Mouse (Mus musculus): ENCODE data around the gene Tut1. TPM values are rescaled to one million over a fixed set of nuclear protein-coding genes. Genes with fewer than 3 reads are reported as not detected.

Gene Tut1
- polyA plus RNA-seq, 1 experiment from 2014 or later: 28.4 TPM

GRCm38 (mm10) chr19:8941136-8941514, 12.5 kb upstream of the Tut1 start:
- Histone ChIP-seq H3K9me3 (ENCODE audit: control insufficient read depth, low read length) (no peaks in the 10 kb centered on the region), H3K27ac (ENCODE audit: low read depth, low read length) (peak overlapping the region; percentile 67), H3K27me3 (ENCODE audit: control insufficient read depth, insufficient read depth, low read length) (no peaks in the 10 kb centered on the region), H3K4me2 (peak overlapping the region; percentile 73), H3K9ac (ENCODE audit: low read length) (peak overlapping the region; percentile 95), H3K36me3 (ENCODE audit: control insufficient read depth, insufficient read depth, low read length) (peaks cover 6% of the 10 kb centered on the region; the same call in 1 of the 2 replicates), H3K4me3 (ENCODE audit: low read depth, low read length) (peak overlapping the region; percentile 98), H3K4me1 (ENCODE audit: control insufficient read depth, insufficient read depth, low read length) (peaks cover 15% of the 10 kb centered on the region)
- WGBS: 31% methylated on average over 10 of the region's 10 CpGs
- ATAC-seq (ENCODE audit: low FRiP score) (peak; percentile 45), DNase-seq (ENCODE audit: low spot score, missing footprints) (peak; percentile 91)

GRCm38 (mm10) chr19:8941515-8942217, 12.0 kb upstream of the Tut1 start, which contains the start of gene Mta2:
TSS of gene Mta2 (plus strand) at chr19:8941875.
- peaks cover 15% of the 10 kb centered on the region for H3K4me1 ChIP-seq (ENCODE audit: control insufficient read depth, insufficient read depth, low read length)
- H3K4me2 ChIP-seq: peak within 1 kb of the TSS; percentile 73
- peak within 1 kb of the TSS; percentile 95 for H3K9ac ChIP-seq (ENCODE audit: low read length)
- H3K4me3 ChIP-seq (ENCODE audit: low read depth, low read length): peak within 1 kb of the TSS; percentile 98
- peak within 1 kb of the TSS; percentile 95 for H3K27ac ChIP-seq (ENCODE audit: low read depth, low read length)
- H3K36me3 ChIP-seq (ENCODE audit: control insufficient read depth, insufficient read depth, low read length): peaks cover 10% of the 10 kb centered on the region
- DNase-seq (ENCODE audit: low spot score, missing footprints): peak; percentile 100
- peak; percentile 96 for ATAC-seq (ENCODE audit: low FRiP score)
- no peaks in the 10 kb centered on the region for H3K9me3 ChIP-seq (ENCODE audit: control insufficient read depth, low read length)
- no peaks in the 10 kb centered on the region for H3K27me3 ChIP-seq (ENCODE audit: control insufficient read depth, insufficient read depth, low read length)
- under 1% methylated on average over 64 of the region's 64 CpGs for WGBS

- Histone ChIP-seq H3K27ac (ENCODE audit: low read depth, low read length) (peak overlapping the region; percentile 95), H3K4me1 (ENCODE audit: control insufficient read depth, insufficient read depth, low read length) (peaks cover 15% of the 10 kb centered on the region), H3K36me3 (ENCODE audit: control insufficient read depth, insufficient read depth, low read length) (peaks cover 12% of the 10 kb centered on the region), H3K9me3 (ENCODE audit: control insufficient read depth, low read length) (no peaks in the 10 kb centered on the region), H3K27me3 (ENCODE audit: control insufficient read depth, insufficient read depth, low read length) (no peaks in the 10 kb centered on the region), H3K9ac (ENCODE audit: low read length) (peak overlapping the region; percentile 95), H3K4me3 (ENCODE audit: low read depth, low read length) (peak overlapping the region; percentile 98), H3K4me2 (peak overlapping the region; percentile 73)
- WGBS: under 1% methylated on average over 44 of the region's 46 CpGs
- ATAC-seq (ENCODE audit: low FRiP score) (peak; percentile 66), DNase-seq (ENCODE audit: low spot score, missing footprints) (peak; percentile 95)
These were observed 11.2 kb upstream of the Tut1 start for GRCm38 (mm10) chr19:8942276-8942964.

- 79% methylated on average over 2 of the region's 2 CpGs for WGBS
- peak overlapping the region; percentile 73 for H3K4me2 ChIP-seq
- H3K9me3 ChIP-seq (ENCODE audit: control insufficient read depth, low read length): no peaks in the 10 kb centered on the region
- H3K36me3 ChIP-seq (ENCODE audit: control insufficient read depth, insufficient read depth, low read length): peaks cover 19% of the 10 kb centered on the region
- peak overlapping the region; percentile 98 for H3K4me3 ChIP-seq (ENCODE audit: low read depth, low read length)
- ATAC-seq (ENCODE audit: low FRiP score): no peak
- H3K27ac ChIP-seq (ENCODE audit: low read depth, low read length): no peak overlapping the region
- H3K4me1 ChIP-seq (ENCODE audit: control insufficient read depth, insufficient read depth, low read length): peaks cover 15% of the 10 kb centered on the region
- no peaks in the 10 kb centered on the region for H3K27me3 ChIP-seq (ENCODE audit: control insufficient read depth, insufficient read depth, low read length)
- peak overlapping the region; percentile 95 for H3K9ac ChIP-seq (ENCODE audit: low read length)
- peak; percentile 82 for DNase-seq (ENCODE audit: low spot score, missing footprints)
These were observed 10.6 kb upstream of the Tut1 start for GRCm38 (mm10) chr19:8943047-8943446.

- ATAC-seq (ENCODE audit: low FRiP score) (no peak), DNase-seq (ENCODE audit: low spot score, missing footprints) (peak; percentile 61)
- no peaks in the 10 kb centered on the region for H3K27me3 ChIP-seq (ENCODE audit: control insufficient read depth, insufficient read depth, low read length)
- H3K4me1 ChIP-seq (ENCODE audit: control insufficient read depth, insufficient read depth, low read length): peaks cover 15% of the 10 kb centered on the region
- H3K9me3 ChIP-seq (ENCODE audit: control insufficient read depth, low read length): no peaks in the 10 kb centered on the region
- H3K9ac ChIP-seq (ENCODE audit: low read length): peak overlapping the region; percentile 16
- H3K4me2 ChIP-seq: no peak overlapping the region
- peaks cover 27% of the 10 kb centered on the region for H3K36me3 ChIP-seq (ENCODE audit: control insufficient read depth, insufficient read depth, low read length)
- H3K4me3 ChIP-seq (ENCODE audit: low read depth, low read length): no peak overlapping the region
- no peak overlapping the region for H3K27ac ChIP-seq (ENCODE audit: low read depth, low read length)
- WGBS: 83% methylated on average over 5 of the region's 5 CpGs
These were observed 9.6 kb upstream of the Tut1 start for GRCm38 (mm10) chr19:8944062-8944461.

GRCm38 (mm10) chr19:8944750-8945149, 8.9 kb upstream of the Tut1 start:
- WGBS: 60% methylated on average over 5 of the region's 5 CpGs
- Histone ChIP-seq H3K4me3 (ENCODE audit: low read depth, low read length) (peak overlapping the region; percentile 4; the same call in 1 of the 2 replicates), H3K4me1 (ENCODE audit: control insufficient read depth, insufficient read depth, low read length) (peaks cover 15% of the 10 kb centered on the region), H3K4me2 (0 out of 2 replicates have a peak overlapping the region, but pooled peaks have one; percentile 11), H3K9me3 (ENCODE audit: control insufficient read depth, low read length) (no peaks in the 10 kb centered on the region), H3K27me3 (ENCODE audit: control insufficient read depth, insufficient read depth, low read length) (no peaks in the 10 kb centered on the region), H3K36me3 (ENCODE audit: control insufficient read depth, insufficient read depth, low read length) (peaks cover 30% of the 10 kb centered on the region), H3K27ac (ENCODE audit: low read depth, low read length) (no peak overlapping the region), H3K9ac (ENCODE audit: low read length) (no peak overlapping the region)
- DNase-seq (ENCODE audit: low spot score, missing footprints) (peak; percentile 94), ATAC-seq (ENCODE audit: low FRiP score) (no peak)

GRCm38 (mm10) chr19:8945251-8945650, 8.4 kb upstream of the Tut1 start:
- DNase-seq (ENCODE audit: low spot score, missing footprints): peak; percentile 56
- H3K9me3 ChIP-seq (ENCODE audit: control insufficient read depth, low read length): no peaks in the 10 kb centered on the region
- no peak overlapping the region for H3K27ac ChIP-seq (ENCODE audit: low read depth, low read length)
- H3K27me3 ChIP-seq (ENCODE audit: control insufficient read depth, insufficient read depth, low read length): no peaks in the 10 kb centered on the region
- peaks cover 15% of the 10 kb centered on the region for H3K4me1 ChIP-seq (ENCODE audit: control insufficient read depth, insufficient read depth, low read length)
- no peak overlapping the region for H3K4me2 ChIP-seq
- H3K36me3 ChIP-seq (ENCODE audit: control insufficient read depth, insufficient read depth, low read length): peaks cover 32% of the 10 kb centered on the region
- no peak overlapping the region for H3K9ac ChIP-seq (ENCODE audit: low read length)
- peak overlapping the region; percentile 4; the same call in 1 of the 2 replicates for H3K4me3 ChIP-seq (ENCODE audit: low read depth, low read length)
- no peak for ATAC-seq (ENCODE audit: low FRiP score)
- 83% methylated on average over 6 of the region's 6 CpGs for WGBS

DNA sequence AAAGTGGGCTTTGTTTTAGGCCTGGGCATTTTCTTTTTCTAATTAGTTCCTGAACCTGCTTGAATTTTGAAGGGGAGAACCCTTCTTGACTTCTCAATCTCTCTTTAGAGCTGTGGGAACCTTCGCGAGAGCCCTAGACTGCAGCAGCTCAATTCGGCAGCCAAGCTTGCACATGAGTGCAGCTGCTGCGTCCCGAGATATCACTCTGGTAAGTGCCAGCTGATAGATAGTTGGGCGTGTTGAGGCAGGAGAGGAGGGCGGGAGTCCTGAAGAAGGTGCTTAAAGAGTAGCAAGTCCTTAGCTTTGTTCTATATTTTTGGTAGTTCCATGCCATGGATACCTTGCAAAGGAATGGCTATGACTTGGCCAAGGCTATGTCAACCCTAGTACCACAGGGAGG, 6.7 kb upstream of the Tut1 start:
- H3K4me1 ChIP-seq (ENCODE audit: control insufficient read depth, insufficient read depth, low read length): peaks cover 9% of the 10 kb centered on the region
- no peak overlapping the region for H3K4me2 ChIP-seq
- WGBS: 95% methylated on average over 7 of the region's 7 CpGs
- H3K27ac ChIP-seq (ENCODE audit: low read depth, low read length): no peak overlapping the region
- no peak overlapping the region for H3K9ac ChIP-seq (ENCODE audit: low read length)
- H3K4me3 ChIP-seq (ENCODE audit: low read depth, low read length): no peak overlapping the region
- no peaks in the 10 kb centered on the region for H3K9me3 ChIP-seq (ENCODE audit: control insufficient read depth, low read length)
- ATAC-seq (ENCODE audit: low FRiP score): no peak
- no peaks in the 10 kb centered on the region for H3K27me3 ChIP-seq (ENCODE audit: control insufficient read depth, insufficient read depth, low read length)
- peaks cover 41% of the 10 kb centered on the region for H3K36me3 ChIP-seq (ENCODE audit: control insufficient read depth, insufficient read depth, low read length)
- DNase-seq (ENCODE audit: low spot score, missing footprints): peak; percentile 54

- Histone ChIP-seq H3K27me3 (ENCODE audit: control insufficient read depth, insufficient read depth, low read length) (no peaks in the 10 kb centered on the region), H3K4me2 (no peak overlapping the region), H3K4me3 (ENCODE audit: low read depth, low read length) (no peak overlapping the region), H3K27ac (ENCODE audit: low read depth, low read length) (no peak overlapping the region), H3K4me1 (ENCODE audit: control insufficient read depth, insufficient read depth, low read length) (peaks cover 12% of the 10 kb centered on the region), H3K36me3 (ENCODE audit: control insufficient read depth, insufficient read depth, low read length) (peaks cover 36% of the 10 kb centered on the region), H3K9me3 (ENCODE audit: control insufficient read depth, low read length) (no peaks in the 10 kb centered on the region), H3K9ac (ENCODE audit: low read length) (no peak overlapping the region)
- no peak for DNase-seq (ENCODE audit: low spot score, missing footprints)
- no peak for ATAC-seq (ENCODE audit: low FRiP score)
- WGBS: 93% methylated on average over 5 of the region's 5 CpGs
These were observed 3.5 kb upstream of the Tut1 start for GRCm38 (mm10) chr19:8950190-8950589.
